Mouse (Mus musculus) MEL (cell line): ENCODE data around the gene Scn4a. TPM values are rescaled to one million over a fixed set of nuclear protein-coding genes. Genes with fewer than 3 reads are reported as not detected.

Experiments used
- DNase-seq: peaks from one replicate; pipeline ENCODE4 v3.0.0; 2011; ENCODE audit warnings: low read depth, low spot score
- H3K27ac ChIP-seq: 2 replicates; pipeline ENCODE4 v1.5.1; 2012; ENCODE audit warnings: low read depth, mild to moderate bottlenecking, control low read depth, low read length, moderate library complexity; ENCODE audit not compliant: control insufficient read depth
- H3K27me3 ChIP-seq, 2 experiments: fragments of 150-350 bp in 1 of 2; sonication (generic) in 1 of 2; 2 replicates each; pipeline ENCODE4 v1.6.1; 2012; ENCODE audit warnings: low read length in 2 of 2, mild to moderate bottlenecking in 2 of 2, improper control_type of control experiment in 1 of 2, moderate library complexity in 1 of 2; ENCODE audit not compliant: insufficient read depth in 2 of 2, control insufficient read depth in 1 of 2
- H3K36me3 ChIP-seq, 2 experiments: 2 replicates each; pipeline ENCODE4 v1.6.1; 2012 to 2014; ENCODE audit warnings: low read length in 2 of 2, improper control_type of control experiment in 1 of 2, inconsistent platforms in 1 of 2, mild to moderate bottlenecking in 1 of 2; ENCODE audit not compliant: insufficient read depth in 2 of 2, control insufficient read depth in 1 of 2
- H3K4me1 ChIP-seq, 2 experiments: fragments of 150-350 bp in 1 of 2; sonication (generic) in 1 of 2; 2 replicates each; pipeline ENCODE4 v1.6.1; 2012; ENCODE audit warnings: low read length in 2 of 2, improper control_type of control experiment in 1 of 2, mild to moderate bottlenecking in 1 of 2; ENCODE audit not compliant: insufficient read depth in 2 of 2, control insufficient read depth in 1 of 2
- H3K4me3 ChIP-seq, 2 experiments: fragments of 150-350 bp in 1 of 2; sonication (generic) in 1 of 2; 2 replicates each; pipeline ENCODE4 v1.5.1; 2012; ENCODE audit warnings: low read depth in 2 of 2, low read length in 2 of 2, mild to moderate bottlenecking in 2 of 2, moderate library complexity in 2 of 2, control low read depth in 1 of 2, improper control_type of control experiment in 1 of 2; ENCODE audit not compliant: control insufficient read depth in 1 of 2, insufficient read depth in 1 of 2
- H3K79me2 ChIP-seq: 2 replicates; pipeline ENCODE4 v1.6.1; 2012; ENCODE audit warnings: mild to moderate bottlenecking, low read length, moderate library complexity; ENCODE audit not compliant: control insufficient read depth, poor library complexity, insufficient read depth
- H3K9ac ChIP-seq: 2 replicates; pipeline ENCODE4 v1.6.1; 2012; ENCODE audit warnings: low read depth, mild to moderate bottlenecking, control low read depth, low read length, moderate library complexity; ENCODE audit not compliant: control insufficient read depth, poor library complexity, severe bottlenecking
- H3K9me3 ChIP-seq: fragments of 150-350 bp; sonication (generic); replicated peaks from 2 replicates; pipeline ENCODE4 v1.6.1; 2012; ENCODE audit warnings: mild to moderate bottlenecking, low read length, improper control_type of control experiment, moderate library complexity; ENCODE audit not compliant: insufficient read depth
- BHLHE40 ChIP-seq: IDR thresholded peaks from 2 replicates; pipeline ENCODE4 v1.6.1; 2012; ENCODE audit warnings: low read depth, mild to moderate bottlenecking, inconsistent platforms, low read length, improper control_type of control experiment, borderline replicate concordance
- CHD2 ChIP-seq: IDR thresholded peaks from 2 replicates; pipeline ENCODE4 v1.6.1; 2011; ENCODE audit warnings: low read length, improper control_type of control experiment
- CTCF ChIP-seq, 3 experiments: IDR thresholded peaks in 2 of 3; conservative IDR thresholded peaks in 1 of 3; 2 replicates each; pipeline ENCODE4 v1.5.1; 2011 to 2012; ENCODE audit warnings: low read length in 3 of 3, low read depth in 2 of 3, mild to moderate bottlenecking in 2 of 3, improper control_type of control experiment in 1 of 3, inconsistent platforms in 1 of 3, mixed read lengths in 1 of 3, moderate library complexity in 1 of 3; ENCODE audit not compliant: control insufficient read depth in 1 of 3, insufficient read depth in 1 of 3, poor library complexity in 1 of 3, severe bottlenecking in 1 of 3
- EP300 ChIP-seq, 2 experiments: IDR thresholded peaks; 2 replicates each; pipeline ENCODE4 v1.6.1; 2011; ENCODE audit warnings: improper control_type of control experiment in 2 of 2, low read length in 2 of 2, low read depth in 1 of 2, mild to moderate bottlenecking in 1 of 2
- ETS1 ChIP-seq: IDR thresholded peaks from 2 replicates; pipeline ENCODE4 v1.6.1; 2012; ENCODE audit warnings: low read depth, mild to moderate bottlenecking, inconsistent platforms, low read length, improper control_type of control experiment, moderate library complexity
- GATA1 ChIP-seq: IDR thresholded peaks from 2 replicates; pipeline ENCODE4 v1.6.1; 2011; ENCODE audit warnings: low read depth, low read length, improper control_type of control experiment
- JUND ChIP-seq: IDR thresholded peaks from 2 replicates; pipeline ENCODE4 v1.6.1; 2011; ENCODE audit warnings: low read depth, mild to moderate bottlenecking, improper control_type of control experiment, low read length
- MEF2A ChIP-seq: IDR thresholded peaks from 2 replicates; pipeline ENCODE4 v1.6.1; 2014; ENCODE audit warnings: low read depth, mild to moderate bottlenecking, inconsistent platforms, low read length, improper control_type of control experiment; ENCODE audit not compliant: poor library complexity, insufficient replicate concordance, severe bottlenecking; ENCODE audit errors: extremely low read depth
- MXI1 ChIP-seq: IDR thresholded peaks from 2 replicates; pipeline ENCODE4 v1.6.1; 2011; ENCODE audit warnings: mild to moderate bottlenecking, low read depth, low read length, improper control_type of control experiment
- MYC ChIP-seq: IDR thresholded peaks from 2 replicates; pipeline ENCODE4 v1.6.1; 2011; ENCODE audit warnings: low read depth, mild to moderate bottlenecking, low read length, improper control_type of control experiment, moderate library complexity
- RAD21 ChIP-seq: IDR thresholded peaks from 2 replicates; pipeline ENCODE4 v1.6.1; 2011; ENCODE audit warnings: mild to moderate bottlenecking, low read depth, low read length, improper control_type of control experiment
- SMC3 ChIP-seq: IDR thresholded peaks from 2 replicates; pipeline ENCODE4 v1.6.1; 2011; ENCODE audit warnings: low read depth, low read length, improper control_type of control experiment
- TAL1 ChIP-seq: IDR thresholded peaks from 2 replicates; pipeline ENCODE4 v1.6.1; 2012; ENCODE audit warnings: mild to moderate bottlenecking, inconsistent platforms, low read length, moderate library complexity, mixed read lengths
- TBP ChIP-seq: IDR thresholded peaks from 2 replicates; pipeline ENCODE4 v1.8.0; 2011; ENCODE audit warnings: low read depth, low read length, improper control_type of control experiment
- TCF12 ChIP-seq: IDR thresholded peaks from 2 replicates; pipeline ENCODE4 v1.6.1; 2014; ENCODE audit warnings: low read depth, mild to moderate bottlenecking, inconsistent platforms, low read length, improper control_type of control experiment, moderate library complexity
- USF1 ChIP-seq: IDR thresholded peaks from 2 replicates; pipeline ENCODE4 v1.6.1; 2014; ENCODE audit warnings: low read depth, mild to moderate bottlenecking, inconsistent platforms, low read length, improper control_type of control experiment, moderate library complexity
- ZNF384 ChIP-seq: IDR thresholded peaks from 2 replicates; pipeline ENCODE4 v1.6.1; 2012; ENCODE audit warnings: low read depth, mild to moderate bottlenecking, inconsistent platforms, low read length, improper control_type of control experiment
- polyA plus RNA-seq, 2 experiments: library from polyadenylated mRNA; stranded (reverse) in 1 of 2; unstranded in 1 of 2; fragments of >175 nt in 1 of 2; fragments of >200 nt in 1 of 2; gene quantifications; 2 replicates each; pipeline versions ENCODE4 v1.2.1 to v1.2.4; 2012; ENCODE audit warnings: low replicate concordance in 2 of 2, low read depth in 1 of 2; ENCODE audit not compliant: insufficient read length in 2 of 2, insufficient read depth in 1 of 2, missing spikeins in 1 of 2
- total RNA-seq: library from RNA; depleted of rRNA; stranded (reverse); fragments of 300-350 nt; gene quantifications from 2 replicates; pipeline ENCODE4 v1.2.3, GENCODE M21; 2012

Scn4a gene
- total and polyA plus RNA-seq, 3 experiments: 0.04 to 0.15 TPM; not detected in 1

GRCm38 (mm10) chr11:106328521-106328920 lies 24.6 kb downstream of the Scn4a start:
- H3K36me3 ChIP-seq: peaks cover 0 to 12% of the 10 kb centered on the region in 2 experiments; a peak in 2 of 4 replicates
- no peak for TF ChIP-seq GATA1
- no peak for TF ChIP-seq MEF2A
- TF ChIP-seq CHD2: no peak
- TF ChIP-seq TBP: no peak
- no peak for TF ChIP-seq USF1
- TF ChIP-seq RAD21: no peak
- TF ChIP-seq MYC: no peak
- no peak for TF ChIP-seq ETS1
- TF ChIP-seq TCF12: no peak
- TF ChIP-seq MXI1: no peak
- no peak for TF ChIP-seq JUND
- no peak for TF ChIP-seq BHLHE40
- TF ChIP-seq ZNF384: no peak
- no peaks in the 10 kb centered on the region for H3K79me2 ChIP-seq
- H3K27ac ChIP-seq: no peak overlapping the region
- H3K9me3 ChIP-seq: no peaks in the 10 kb centered on the region
- no peak for DNase-seq
- no peak overlapping the region for H3K4me3 ChIP-seq
- peaks cover 0 to 24% of the 10 kb centered on the region in 2 experiments; a peak in 2 of 4 replicates for H3K4me1 ChIP-seq
- H3K9ac ChIP-seq: no peak overlapping the region
- peaks cover 0 to 2% of the 10 kb centered on the region in 2 experiments; a peak in 2 of 4 replicates for H3K27me3 ChIP-seq

- Histone ChIP-seq H3K9me3 (no peaks in the 10 kb centered on the region), H3K4me3 (no peak overlapping the region), H3K4me1 (peaks cover 0 to 24% of the 10 kb centered on the region in 2 experiments; a peak in 2 of 4 replicates), H3K27ac (no peak overlapping the region), H3K36me3 (peaks cover 0 to 12% of the 10 kb centered on the region in 2 experiments; a peak in 2 of 4 replicates), H3K9ac (no peak overlapping the region), H3K27me3 (no peaks in the 10 kb centered on the region; a peak in 2 of 4 replicates), H3K79me2 (no peaks in the 10 kb centered on the region)
- DNase-seq: peak; percentile 74
- TF ChIP-seq CTCF (IDR thresholded peaks at IDR 0.05 in 2 of 3, conservative IDR thresholded peaks at IDR 0.05 in 1 of 3; ENCODE audit: control insufficient read depth in 1 of 3, insufficient read depth in 1 of 3, low read depth in 2 of 3, low read length in 3 of 3, poor library complexity in 1 of 3, severe bottlenecking in 1 of 3): no peak
- TF ChIP-seq GATA1: peak; percentile 61
- no peak for TF ChIP-seq SMC3
- peak; percentile 45; the same call in 1 of the 2 replicates for TF ChIP-seq TCF12
- no peak for TF ChIP-seq MXI1
- peak; percentile 47 for TF ChIP-seq TAL1
- TF ChIP-seq EP300 (IDR thresholded peaks at IDR 0.05; ENCODE audit: low read depth in 1 of 2, low read length in 2 of 2): peak; percentile 52 to 72
Observed at GRCm38 (mm10) chr11:106326475-106326874, 26.6 kb downstream of the Scn4a start.
